Mouse (Mus musculus) myocyte (in vitro differentiated cells): Measurements from ENCODE around the gene Rnase9. TPM values are rescaled to one million over a fixed set of nuclear protein-coding genes. Genes with fewer than 3 reads are reported as not detected.

Experiments used
- H3K27me3 ChIP-seq: one replicate; pipeline ENCODE4 v1.6.1; 2011; ENCODE audit not compliant: control insufficient read depth, insufficient read depth, insufficient read length
- H3K36me3 ChIP-seq: one replicate; pipeline ENCODE4 v1.6.1; 2011; ENCODE audit not compliant: control insufficient read depth, insufficient read depth
- H3K4me2 ChIP-seq: one replicate; pipeline ENCODE4 v1.6.1; 2011; ENCODE audit warnings: low read depth, control low read depth
- H3K4me3 ChIP-seq: one replicate; pipeline ENCODE4 v1.5.1; 2011; ENCODE audit warnings: mild to moderate bottlenecking, control low read depth, moderate library complexity
- H3K79me2 ChIP-seq: one replicate; pipeline ENCODE4 v1.6.1; 2011; ENCODE audit not compliant: control insufficient read depth, insufficient read depth
- H3ac ChIP-seq: one replicate; pipeline ENCODE4 v1.6.1; 2011; ENCODE audit not compliant: control insufficient read depth, insufficient read length
- MAX ChIP-seq: IDR thresholded peaks from one replicate; pipeline ENCODE4 v1.6.1; 2011; ENCODE audit warnings: low read depth, mild to moderate bottlenecking, control low read depth
- MYOD1 ChIP-seq, 3 experiments: IDR thresholded peaks; one replicate each; pipeline ENCODE4 v1.6.1; 2011; ENCODE audit warnings: control low read depth in 2 of 3, low read depth in 2 of 3, mild to moderate bottlenecking in 2 of 3, moderate library complexity in 1 of 3; ENCODE audit not compliant: insufficient read length in 2 of 3, control insufficient read depth in 1 of 3
- MYOG ChIP-seq, 3 experiments: IDR thresholded peaks; one replicate each; pipeline ENCODE4 v1.6.1; 2011; ENCODE audit warnings: control low read depth in 2 of 3, low read depth in 2 of 3, mild to moderate bottlenecking in 2 of 3; ENCODE audit not compliant: insufficient read length in 2 of 3, control insufficient read depth in 1 of 3, insufficient read depth in 1 of 3
- POLR2AphosphoS2 ChIP-seq: IDR thresholded peaks from one replicate; pipeline ENCODE4 v1.6.1; 2011; ENCODE audit warnings: low read depth, control low read depth; ENCODE audit not compliant: insufficient read length
- SRF ChIP-seq: IDR thresholded peaks from one replicate; pipeline ENCODE4 v1.6.1; 2011; ENCODE audit warnings: low read depth; ENCODE audit not compliant: control insufficient read depth, insufficient read length
- USF1 ChIP-seq: IDR thresholded peaks from one replicate; pipeline ENCODE4 v1.6.1; 2011; ENCODE audit warnings: low read depth, mild to moderate bottlenecking, control low read depth, moderate library complexity
- polyA plus RNA-seq: library from polyadenylated mRNA; unstranded; fragments of >200 nt; fragmentation: generic; extraction: Trizol; gene quantifications from one replicate; pipeline ENCODE4 v1.2.1, GENCODE M21; 2012; ENCODE audit warnings: missing spikeins

Rnase9 gene
- polyA plus RNA-seq, 1 experiment = not detected

DNA sequence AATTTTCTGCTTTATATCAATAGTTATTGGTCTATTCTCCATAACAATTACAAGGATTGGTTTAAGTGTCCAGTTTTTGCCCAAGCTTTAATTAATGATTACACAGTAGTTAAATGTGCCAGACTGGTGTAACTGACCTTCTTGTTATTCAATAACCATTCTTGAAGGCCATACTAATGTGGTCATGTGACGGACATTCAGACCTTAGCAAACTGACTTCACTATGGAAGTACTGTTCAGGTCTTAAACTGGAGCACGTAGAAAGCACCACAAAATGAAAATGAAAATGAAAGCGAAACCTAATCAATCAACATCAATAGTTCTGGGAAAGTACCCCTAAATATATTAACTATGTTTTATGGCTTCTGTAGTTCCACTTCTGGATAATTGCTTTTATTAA is 50.6 kb downstream of the Rnase9 start:
- no peak overlapping the region for H3ac ChIP-seq
- no peaks in the 10 kb centered on the region for H3K27me3 ChIP-seq
- H3K4me3 ChIP-seq = no peak overlapping the region
- no peaks in the 10 kb centered on the region for H3K36me3 ChIP-seq
- TF ChIP-seq MAX (no peak), MYOD1 (IDR thresholded peaks at IDR 0.05; ENCODE audit: control insufficient read depth in 1 of 3, insufficient read length in 2 of 3, low read depth in 2 of 3) (no peak), SRF (no peak), USF1 (no peak), POLR2AphosphoS2 (no peak), MYOG (IDR thresholded peaks at IDR 0.05; ENCODE audit: control insufficient read depth in 1 of 3, insufficient read depth in 1 of 3, insufficient read length in 2 of 3, low read depth in 2 of 3) (no peak)
- no peaks in the 10 kb centered on the region for H3K79me2 ChIP-seq
- no peak overlapping the region for H3K4me2 ChIP-seq

Other genes with a start within 250 kb of the Rnase9 start
- gene Ccnb1ip1, start 234.1 kb downstream of the Rnase9 start, polyA plus RNA-seq = 0.16 TPM
- 22.1 TPM for gene Parp2, start 234.0 kb downstream of the Rnase9 start, polyA plus RNA-seq
- gene Tep1, start 171.3 kb downstream of the Rnase9 start, polyA plus RNA-seq = 20.6 TPM
- 4.9 TPM for gene Klhl33, start 144.4 kb downstream of the Rnase9 start, polyA plus RNA-seq
- 81.0 TPM for gene Osgep, start 117.0 kb downstream of the Rnase9 start, polyA plus RNA-seq
- 113 TPM for gene Apex1, start 116.9 kb downstream of the Rnase9 start, polyA plus RNA-seq
- 71.3 TPM for gene Pip4p1, start 111.0 kb downstream of the Rnase9 start, polyA plus RNA-seq
- gene Pnp, start 110.8 kb downstream of the Rnase9 start, polyA plus RNA-seq = 20.4 TPM
- gene Gm49342, start 97.4 kb downstream of the Rnase9 start, polyA plus RNA-seq = 11.9 TPM
- 0.08 TPM for gene Pnp2, start 85.9 kb downstream of the Rnase9 start, polyA plus RNA-seq
- 0.10 TPM for gene Rnase10, start 34.1 kb downstream of the Rnase9 start, polyA plus RNA-seq
- gene Rnase11, start 8.3 kb upstream of the Rnase9 start, polyA plus RNA-seq = not detected
- gene Rnase12, start 15.8 kb upstream of the Rnase9 start, polyA plus RNA-seq = not detected
- not detected for gene Olfr750, start 32.6 kb upstream of the Rnase9 start, polyA plus RNA-seq
- gene Rnase4, start 49.2 kb upstream of the Rnase9 start, polyA plus RNA-seq = 17.8 TPM
- gene Ang, start 49.3 kb upstream of the Rnase9 start, polyA plus RNA-seq = 1.3 TPM
- gene Eddm3b, start 72.6 kb upstream of the Rnase9 start, polyA plus RNA-seq = 0.05 TPM
- gene Rnase6, start 82.0 kb upstream of the Rnase9 start, polyA plus RNA-seq = 0.12 TPM
- 0.17 TPM for gene Rnase1, start 104.9 kb upstream of the Rnase9 start, polyA plus RNA-seq
- not detected for gene Rnase2b, start 120.4 kb upstream of the Rnase9 start, polyA plus RNA-seq
- gene Ang2, start 157.3 kb upstream of the Rnase9 start, polyA plus RNA-seq = 1.4 TPM
- not detected for gene Ear14, start 161.5 kb upstream of the Rnase9 start, polyA plus RNA-seq
- gene Rnase2a, start 214.2 kb upstream of the Rnase9 start, polyA plus RNA-seq = 0.43 TPM